Mouse (Mus musculus) ES-E14 (cell line): ENCODE measurements at regions not wholly inside any gene's neighbourhood (a gene's known extent, or its start where the extent isn't known, plus 50 kb on each side); places are given as distances from the start of the nearest gene placed in this dataset.
A peak's percentile ranks its signal among the peaks of the same experiment; 100 is the strongest.

Source experiments
- DNase-seq: peaks from one replicate; pipeline ENCODE4 v3.0.0-alpha.2; 2013; ENCODE audit warnings: low read depth, low spot score
- H3K27ac ChIP-seq: 2 replicates; pipeline ENCODE4 v1.5.1; 2012; ENCODE audit warnings: low read depth, mild to moderate bottlenecking, low read length, moderate library complexity, mixed read lengths; ENCODE audit not compliant: poor library complexity, insufficient read depth, severe bottlenecking
- H3K36me3 ChIP-seq: 2 replicates; pipeline ENCODE4 v1.6.1; 2012; ENCODE audit warnings: mild to moderate bottlenecking, low read length, moderate library complexity, mixed read lengths; ENCODE audit not compliant: control insufficient read depth, poor library complexity, insufficient read depth, severe bottlenecking
- H3K4me1 ChIP-seq, 2 experiments: fragments of 150-350 bp in 1 of 2; sonication (generic) in 1 of 2; 2 replicates each; pipeline ENCODE4 v1.6.1; 2012; ENCODE audit warnings: low read length in 2 of 2, mild to moderate bottlenecking in 1 of 2, mixed read lengths in 1 of 2; ENCODE audit not compliant: control insufficient read depth in 2 of 2, insufficient read depth in 2 of 2, poor library complexity in 1 of 2
- H3K4me3 ChIP-seq, 2 experiments: fragments of 150-350 bp in 1 of 2; sonication (generic) in 1 of 2; 2 replicates each; pipeline ENCODE4 v1.5.1; 2012; ENCODE audit warnings: low read length in 2 of 2, low read depth in 1 of 2, mild to moderate bottlenecking in 1 of 2, mixed read lengths in 1 of 2; ENCODE audit not compliant: insufficient read depth in 1 of 2, poor library complexity in 1 of 2, severe bottlenecking in 1 of 2
- H3K9ac ChIP-seq: 2 replicates; pipeline ENCODE4 v1.6.1; 2012; ENCODE audit warnings: low read depth, mild to moderate bottlenecking, low read length, mixed read lengths; ENCODE audit not compliant: poor library complexity, insufficient read depth, severe bottlenecking
- H3K9me3 ChIP-seq: fragments of 150-350 bp; sonication (generic); 2 replicates; pipeline ENCODE4 v1.6.1; 2012; ENCODE audit warnings: low read depth, mild to moderate bottlenecking, low read length; ENCODE audit not compliant: control insufficient read depth, insufficient read depth
- CHD2 ChIP-seq: IDR thresholded peaks from 2 replicates; pipeline ENCODE4 v1.6.1; 2014; ENCODE audit warnings: mild to moderate bottlenecking, low read depth, low read length, inconsistent platforms
- HCFC1 ChIP-seq: IDR thresholded peaks from 2 replicates; pipeline ENCODE4 v1.6.1; 2012; ENCODE audit warnings: low read length, inconsistent platforms, borderline replicate concordance; ENCODE audit not compliant: insufficient read depth
- MAFK ChIP-seq: IDR thresholded peaks from 2 replicates; pipeline ENCODE4 v1.6.1; 2014; ENCODE audit warnings: mild to moderate bottlenecking, low read depth, low read length, inconsistent platforms; ENCODE audit not compliant: insufficient read depth
- ZC3H11A ChIP-seq: IDR thresholded peaks from 2 replicates; pipeline ENCODE4 v1.6.1; 2012; ENCODE audit warnings: low read depth, mild to moderate bottlenecking, inconsistent platforms, low read length, borderline replicate concordance
- ZNF384 ChIP-seq: IDR thresholded peaks from 2 replicates; pipeline ENCODE4 v1.6.1; 2012; ENCODE audit warnings: low read depth, low read length, inconsistent platforms
- in situ Hi-C, 2 experiments: fragments of 600-800 bp; cut with MboI; formaldehyde crosslinking; loops; one replicate each; pipeline ENCODE4 v1.15.1; 2025; ENCODE audit warnings: low sequenced_read_pairs in 2 of 2, inconsistent platforms in 1 of 2; ENCODE audit not compliant: unreplicated experiment in 2 of 2

- Histone ChIP-seq H3K9ac (peak overlapping the region; percentile 7; the same call in 1 of the 2 replicates), H3K27ac (no peak overlapping the region; the same call in 1 of the 2 replicates), H3K9me3 (no peaks in the 10 kb centered on the region), H3K4me1 (peaks cover 2 to 6% of the 10 kb centered on the region in 2 experiments; a peak in 2 of 4 replicates), H3K4me3 (peak overlapping the region; percentile 58 to 63; a peak in 3 of 4 replicates), H3K36me3 (no peaks in the 10 kb centered on the region)
- TF ChIP-seq MAFK = no peak
- no peak for TF ChIP-seq HCFC1
- no peak for TF ChIP-seq ZNF384
- no peak for TF ChIP-seq CHD2
- no peak for TF ChIP-seq ZC3H11A
- in situ Hi-C loops = no loop called here
- DNase-seq = peak; percentile 44
Observed at GRCm38 (mm10) chr16:19035781-19036180, 158.9 kb downstream of the Hira start.

GRCm38 (mm10) chr16:19037681-19038080 is 160.8 kb downstream of the Hira start:
- Histone ChIP-seq H3K9me3 (no peaks in the 10 kb centered on the region), H3K36me3 (no peaks in the 10 kb centered on the region), H3K9ac (no peak overlapping the region), H3K4me3 (peak overlapping the region in 1 of 2 experiments; percentile 63; a peak in 1 of 4 replicates), H3K27ac (no peak overlapping the region), H3K4me1 (peaks cover 2 to 6% of the 10 kb centered on the region in 2 experiments; a peak in 2 of 4 replicates)
- DNase-seq = peak; percentile 45
- no peak for TF ChIP-seq CHD2
- TF ChIP-seq ZNF384 = no peak
- no peak for TF ChIP-seq ZC3H11A
- TF ChIP-seq MAFK = no peak
- no peak for TF ChIP-seq HCFC1
- in situ Hi-C loops = no loop called here

GRCm38 (mm10) chr16:19052791-19053190 is 176.0 kb downstream of the Hira start:
- H3K4me3 ChIP-seq = no peak overlapping the region
- H3K27ac ChIP-seq = no peak overlapping the region
- H3K36me3 ChIP-seq = no peaks in the 10 kb centered on the region
- in situ Hi-C loops = no loop called here
- DNase-seq = no peak
- H3K4me1 ChIP-seq = no peaks in the 10 kb centered on the region
- TF ChIP-seq ZC3H11A = no peak
- no peak for TF ChIP-seq MAFK
- no peak for TF ChIP-seq HCFC1
- TF ChIP-seq ZNF384 = no peak
- TF ChIP-seq CHD2 = no peak
- no peak overlapping the region for H3K9ac ChIP-seq
- H3K9me3 ChIP-seq = no peaks in the 10 kb centered on the region

- no peaks in the 10 kb centered on the region for H3K36me3 ChIP-seq
- no peaks in the 10 kb centered on the region for H3K9me3 ChIP-seq
- no peak for DNase-seq
- no peak overlapping the region for H3K9ac ChIP-seq
- H3K4me1 ChIP-seq = no peaks in the 10 kb centered on the region
- H3K4me3 ChIP-seq = no peak overlapping the region
- in situ Hi-C loops = no loop called here
- H3K27ac ChIP-seq = no peak overlapping the region
- TF ChIP-seq CHD2 (no peak), HCFC1 (no peak), ZC3H11A (no peak), MAFK (no peak), ZNF384 (no peak)
Observed at GRCm38 (mm10) chr16:19060343-19060742, 183.5 kb downstream of the Hira start.

- no peak overlapping the region for H3K4me3 ChIP-seq
- H3K9ac ChIP-seq = no peak overlapping the region
- no peak for TF ChIP-seq ZNF384
- TF ChIP-seq HCFC1 = no peak
- no peak for TF ChIP-seq MAFK
- no peak for TF ChIP-seq ZC3H11A
- TF ChIP-seq CHD2 = no peak
- no peaks in the 10 kb centered on the region for H3K4me1 ChIP-seq
- DNase-seq = no peak
- no peaks in the 10 kb centered on the region for H3K9me3 ChIP-seq
- H3K36me3 ChIP-seq = no peaks in the 10 kb centered on the region
- in situ Hi-C loops = no loop called here
- H3K27ac ChIP-seq = no peak overlapping the region
Observed at GRCm38 (mm10) chr16:19061796-19062195, 185.0 kb downstream of the Hira start.
